Mouse (Mus musculus) lung, adult 2 months (tissue): ENCODE results near the gene Ino80.

ENCODE experiments used
- CTCF ChIP-seq: fragments of 200-500 bp; IDR thresholded peaks from 2 replicates; pipeline ENCODE4 v1.5.1; 2011; ENCODE audit warnings: mild to moderate bottlenecking, low read length, control low read depth; ENCODE audit not compliant: insufficient read depth
- POLR2A ChIP-seq: fragments of 200-500 bp; IDR thresholded peaks from 2 replicates; pipeline ENCODE4 v1.6.1; 2011; ENCODE audit warnings: low read depth, mild to moderate bottlenecking, control low read depth, low read length, borderline replicate concordance; ENCODE audit errors: extremely low read depth

- TF ChIP-seq POLR2A: no peak
- no peak for TF ChIP-seq CTCF
These were observed 119.2 kb downstream of the Ino80 start for GRCm38 (mm10) chr2:119358249-119358648.
